Mouse (Mus musculus): ENCODE measurements around the gene Ccdc106.

Gene Ccdc106

DNA sequence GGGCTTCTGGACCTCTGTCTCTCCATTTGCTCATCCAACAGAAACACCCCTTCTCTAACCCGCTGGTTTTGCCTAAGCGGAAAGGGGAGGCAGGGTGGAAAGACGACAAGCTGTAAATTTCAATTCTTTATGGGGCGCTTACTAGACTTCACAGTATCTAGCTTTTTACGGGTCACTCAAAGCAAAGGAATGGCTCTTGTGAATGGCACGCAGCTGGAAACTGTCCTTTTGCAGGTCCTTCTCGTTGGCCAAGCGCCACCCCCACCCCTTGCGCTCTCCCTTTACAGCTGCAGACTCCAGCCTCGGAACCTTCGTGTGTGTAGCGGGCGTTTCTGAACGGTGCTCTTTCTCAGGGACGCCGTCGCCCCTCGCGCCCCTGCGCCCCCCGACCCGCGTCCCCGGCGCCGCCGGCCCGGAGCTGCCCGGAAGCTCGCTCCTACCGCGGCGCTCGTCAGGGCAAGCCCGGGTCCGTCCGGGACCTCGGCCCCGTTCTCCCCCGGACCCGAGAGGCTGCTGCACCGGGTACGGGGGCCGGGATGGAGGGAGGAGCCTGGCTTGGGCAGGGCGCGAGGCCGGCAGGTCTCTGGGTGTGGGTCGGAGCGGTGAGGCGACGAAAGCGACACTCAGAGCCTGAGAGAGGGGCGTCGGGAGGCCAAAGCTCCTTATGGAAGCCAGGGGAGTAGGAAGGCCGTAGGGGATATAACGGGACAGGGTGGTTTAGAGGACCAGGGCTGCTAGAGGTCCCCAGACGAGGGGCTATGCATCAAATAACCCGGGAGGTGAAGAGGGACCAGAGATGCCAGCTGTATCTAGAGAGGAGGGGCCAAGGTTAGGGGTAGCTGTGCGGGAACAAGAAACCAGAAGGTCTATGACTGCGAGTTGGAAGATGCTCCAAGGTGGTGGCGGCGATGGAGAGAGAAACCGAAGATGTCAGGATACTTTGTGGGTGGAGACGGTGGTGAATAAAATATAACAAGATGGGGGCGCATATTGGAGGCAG is 31.1 kb downstream of the Ccdc106 start, which contains the start of gene Zfp580:
Gene Zfp580, plus strand, starts transcription at position 346 of the 1,000 bp plus-strand sequence.
- WGBS: under 1% methylated on average over 65 of the region's 65 CpGs

DNA sequence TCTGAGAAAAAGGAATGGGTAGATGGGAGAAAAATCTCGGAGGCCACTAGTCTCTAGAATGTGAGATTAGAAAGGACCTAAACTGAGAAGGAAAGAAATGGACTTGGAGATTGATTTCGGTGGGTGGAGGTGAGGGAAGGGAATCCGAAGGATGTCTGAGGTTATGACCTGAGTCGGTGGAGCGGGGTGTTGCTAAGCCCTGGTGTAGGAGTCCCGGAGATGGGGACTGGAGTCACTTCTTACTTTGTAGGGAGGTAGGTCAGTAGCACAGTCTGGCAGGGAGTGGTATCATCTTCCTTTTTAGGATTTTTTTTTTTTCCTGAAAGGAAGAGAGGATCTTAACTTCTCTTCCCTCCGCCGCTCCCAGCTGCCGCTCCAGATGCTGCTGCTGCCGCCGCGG is 32.1 kb downstream of the Ccdc106 start:
- WGBS: 2% methylated on average over 12 of the region's 12 CpGs

DNA sequence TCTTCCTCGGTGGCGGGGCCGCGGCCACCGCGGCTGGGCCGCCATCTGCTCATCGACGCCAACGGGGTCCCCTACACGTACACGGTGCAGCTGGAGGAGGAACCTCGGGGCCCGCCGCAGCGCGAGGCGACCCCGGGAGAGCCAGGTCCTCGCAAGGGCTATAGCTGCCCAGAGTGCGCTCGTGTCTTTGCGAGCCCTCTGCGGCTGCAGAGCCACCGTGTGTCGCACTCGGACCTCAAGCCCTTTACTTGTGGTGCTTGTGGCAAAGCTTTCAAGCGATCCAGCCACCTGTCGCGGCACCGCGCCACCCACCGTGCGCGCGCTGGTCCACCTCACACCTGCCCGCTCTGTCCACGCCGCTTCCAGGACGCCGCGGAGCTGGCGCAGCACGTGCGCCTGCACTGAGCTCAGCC is 32.6 kb downstream of the Ccdc106 start:
- WGBS: 10% methylated on average over 45 of the region's 45 CpGs

DNA sequence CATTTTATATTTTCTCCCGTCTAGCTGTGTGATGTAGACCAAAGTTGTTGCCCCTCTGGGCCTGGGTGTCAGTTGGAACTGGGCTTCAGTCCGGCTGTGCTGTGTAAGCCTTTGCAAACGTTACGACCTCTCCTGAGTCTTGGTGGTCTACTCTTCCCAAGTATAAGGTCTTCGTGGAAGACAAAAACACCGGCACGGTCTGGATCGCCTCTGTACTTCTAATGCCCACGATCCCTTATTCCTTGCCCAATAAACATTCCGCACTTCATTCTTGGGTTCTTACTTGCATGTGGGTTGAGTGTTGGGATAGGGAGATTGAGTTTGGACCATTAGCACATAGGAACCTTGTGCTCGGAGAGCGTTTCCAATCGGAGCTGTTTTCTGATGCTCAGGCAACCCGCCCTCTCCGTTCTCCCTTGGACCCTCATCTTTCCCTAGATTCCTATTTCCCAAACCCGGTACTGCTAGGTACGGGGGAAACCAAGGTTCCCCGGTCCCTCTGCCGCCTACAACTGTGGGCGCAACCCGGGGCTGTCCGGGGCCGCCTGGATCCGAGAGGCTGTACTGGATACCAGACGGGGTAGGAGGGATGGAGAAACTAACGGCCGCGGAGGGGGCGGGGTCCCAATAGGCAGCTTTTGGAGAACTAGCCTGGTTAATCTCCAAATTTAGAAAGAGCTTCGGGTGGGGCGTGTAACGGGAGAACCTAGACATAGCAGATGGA is 33.3 kb downstream of the Ccdc106 start:
- 12% methylated on average over 32 of the region's 32 CpGs for WGBS

DNA sequence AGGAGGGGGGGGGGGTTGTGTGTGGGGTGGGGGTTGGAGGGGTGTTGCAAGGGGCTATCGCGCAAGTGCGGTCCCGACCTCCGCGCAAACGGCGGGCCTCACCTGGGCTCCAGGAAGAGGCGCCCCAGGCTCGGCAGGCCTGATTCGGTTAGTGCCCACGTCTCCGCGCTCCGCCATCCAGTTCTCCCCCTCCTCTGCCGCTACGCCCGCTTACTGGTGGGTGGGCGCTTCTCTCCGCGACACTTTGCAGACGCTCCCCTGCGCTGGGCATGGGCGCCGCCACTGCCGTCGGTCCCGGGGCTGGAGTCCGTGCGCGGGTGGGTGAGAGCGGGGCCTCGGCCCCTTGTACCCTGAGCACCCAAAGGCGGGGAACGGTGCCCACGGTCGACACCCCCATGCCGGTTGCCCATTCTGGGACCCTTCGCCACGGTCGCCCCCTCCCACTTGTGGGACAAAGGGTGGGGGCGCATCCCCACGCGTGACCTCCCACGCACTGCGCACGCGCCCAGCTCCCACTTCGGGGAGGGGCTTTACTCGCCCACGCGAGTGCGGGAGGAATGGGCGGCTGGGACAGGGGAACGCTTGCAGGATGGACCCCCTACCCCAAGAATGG is 36.4 kb downstream of the Ccdc106 start:
- WGBS: 3% methylated on average over 55 of the region's 55 CpGs

DNA sequence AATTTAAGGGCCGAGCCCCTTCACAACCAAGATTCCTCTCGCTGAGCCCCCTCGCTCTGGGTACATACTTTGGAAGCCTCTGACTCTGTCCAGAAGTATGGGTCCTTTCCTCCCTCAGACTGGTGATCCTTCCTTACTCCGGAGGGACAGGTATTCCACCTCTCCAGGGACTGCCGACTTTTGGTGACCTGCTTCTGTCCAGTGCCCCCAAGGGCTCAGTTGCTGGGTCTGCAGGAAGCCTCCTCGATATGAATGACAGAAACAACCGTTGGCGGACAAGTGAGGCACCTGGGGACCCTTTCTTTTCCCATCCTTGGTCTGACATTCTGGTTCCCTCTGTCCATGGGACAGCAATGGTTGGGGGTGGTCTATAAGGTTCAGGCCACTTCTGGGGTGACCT is 37.0 kb downstream of the Ccdc106 start:
- WGBS: 27% methylated on average over 8 of the region's 8 CpGs

DNA sequence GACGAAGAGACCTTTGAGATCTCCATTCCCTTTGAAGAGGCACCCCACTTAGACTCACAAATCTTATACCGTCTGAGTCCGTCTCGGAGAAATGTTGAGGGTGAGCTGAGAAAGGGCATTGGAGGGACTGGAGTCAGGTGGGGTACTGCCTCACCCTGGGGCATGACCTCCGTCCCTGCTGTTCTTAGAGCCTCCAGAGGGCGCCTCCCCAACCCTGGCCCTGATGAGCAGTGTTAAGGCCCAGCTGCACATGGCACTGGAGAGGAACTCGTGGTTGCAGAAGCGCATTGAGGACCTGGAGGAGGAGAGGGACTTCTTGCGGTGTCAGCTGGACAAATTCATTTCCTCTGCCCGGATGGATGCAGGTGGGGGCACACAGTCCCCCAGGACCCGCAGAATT is 37.5 kb downstream of the Ccdc106 start:
- WGBS: 40% methylated on average over 11 of the region's 11 CpGs

DNA sequence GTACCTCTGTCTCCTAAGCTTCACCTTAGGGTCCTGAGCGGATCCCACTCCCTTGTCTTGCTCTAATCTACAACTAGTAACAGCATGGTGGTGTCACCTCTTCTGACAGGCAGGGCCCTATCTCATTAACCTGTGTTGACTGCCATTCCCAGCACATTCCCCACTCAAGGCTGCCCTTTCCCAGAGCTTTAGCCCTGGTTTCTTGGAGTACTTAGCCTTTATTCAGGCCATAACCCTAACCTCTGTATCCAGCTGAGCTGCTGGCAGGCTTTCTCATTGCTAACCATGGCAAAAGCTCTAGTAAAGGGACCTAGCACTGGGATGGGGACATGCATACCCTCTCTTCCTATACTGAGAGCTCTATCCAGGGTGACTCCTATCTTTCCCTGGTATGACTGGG is 38.3 kb downstream of the Ccdc106 start:
- 94% methylated on average over 1 of the region's 1 CpGs for WGBS

DNA sequence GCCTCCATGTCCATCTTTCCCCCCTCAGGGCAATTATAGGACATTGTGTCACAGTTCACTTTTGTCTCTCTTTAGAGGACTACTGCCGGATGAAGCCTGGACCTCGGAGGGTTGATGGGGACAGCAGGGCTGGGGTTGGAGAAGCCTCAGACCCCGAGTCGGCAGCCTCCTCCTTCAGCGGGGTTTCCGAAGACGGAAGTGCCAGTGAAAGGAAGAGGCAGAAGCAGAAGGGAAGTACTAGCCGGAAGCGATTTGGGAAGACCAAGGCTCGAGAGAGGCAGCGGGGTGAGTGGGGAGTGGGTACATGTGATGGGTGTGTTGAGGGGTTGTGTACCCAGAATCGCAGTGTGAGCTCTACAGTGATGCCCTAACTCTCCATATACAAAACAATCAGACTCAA is 39.1 kb downstream of the Ccdc106 start:
- WGBS: 86% methylated on average over 12 of the region's 12 CpGs

DNA sequence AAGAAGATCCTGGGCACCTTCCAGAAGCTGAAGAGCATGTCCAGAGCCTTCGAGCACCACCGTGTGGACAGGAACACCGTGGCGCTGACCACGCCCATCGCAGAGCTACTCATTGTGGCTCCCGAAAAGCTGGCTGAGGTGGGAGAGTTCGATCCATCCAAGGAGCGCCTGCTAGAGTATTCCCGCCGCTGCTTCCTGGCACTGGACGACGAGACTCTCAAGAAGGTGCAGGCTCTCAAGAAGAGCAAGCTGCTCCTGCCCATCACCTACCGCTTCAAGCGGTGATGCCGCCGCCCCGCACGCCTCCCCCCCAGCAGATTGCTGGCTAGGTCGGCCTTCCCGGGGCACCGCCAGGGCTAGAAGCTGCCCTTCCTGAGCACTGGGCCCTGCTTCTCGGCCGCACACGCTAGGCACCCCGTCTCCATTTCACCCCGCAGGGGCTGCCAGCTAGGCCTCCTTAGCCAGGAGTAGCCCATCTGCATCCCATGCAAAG is 39.9 kb downstream of the Ccdc106 start:
- 1% methylated on average over 27 of the region's 27 CpGs for WGBS

DNA sequence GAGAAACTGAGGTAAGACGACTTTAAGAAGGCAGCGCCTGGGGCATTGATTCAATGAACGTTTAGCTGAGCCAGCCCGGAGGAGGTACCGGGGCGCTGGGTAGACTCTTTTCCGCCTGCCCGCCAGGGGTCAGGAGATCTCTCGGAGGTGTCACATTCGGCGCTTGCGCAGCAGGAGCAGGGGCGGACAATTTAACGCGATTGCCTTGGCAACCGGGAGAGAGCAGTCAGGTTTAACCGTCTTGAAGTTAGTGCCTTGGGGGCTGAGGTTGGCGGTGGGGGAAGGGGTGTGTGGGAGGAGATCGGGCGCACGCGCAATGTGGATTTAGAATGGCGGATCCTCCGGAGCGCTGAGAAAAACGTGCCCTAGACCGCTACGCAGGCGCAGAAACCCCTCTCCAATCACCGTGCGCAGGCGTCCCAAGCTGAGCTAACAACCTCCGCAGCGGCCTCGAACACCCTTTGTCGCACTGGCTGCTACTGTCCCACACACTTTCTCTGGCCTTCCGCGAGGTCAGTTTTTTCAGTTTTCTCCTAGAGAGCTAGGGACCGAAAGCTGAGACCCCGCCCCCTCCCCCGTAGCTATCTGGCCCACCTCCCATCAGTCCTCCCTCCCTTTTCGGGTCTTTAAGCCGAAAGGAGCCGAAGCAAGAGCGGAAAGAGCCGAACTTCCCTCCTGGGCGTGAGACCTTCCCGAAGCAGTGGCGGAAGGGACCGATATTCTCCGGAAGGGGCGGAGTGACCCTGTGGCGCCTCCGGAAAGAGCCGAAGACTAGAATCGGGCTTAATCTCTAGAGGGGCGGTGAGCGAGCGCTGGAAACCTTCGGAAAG is 40.8 kb downstream of the Ccdc106 start:
- whole genome bisulfite sequencing: under 1% methylated on average over 60 of the region's 60 CpGs

DNA sequence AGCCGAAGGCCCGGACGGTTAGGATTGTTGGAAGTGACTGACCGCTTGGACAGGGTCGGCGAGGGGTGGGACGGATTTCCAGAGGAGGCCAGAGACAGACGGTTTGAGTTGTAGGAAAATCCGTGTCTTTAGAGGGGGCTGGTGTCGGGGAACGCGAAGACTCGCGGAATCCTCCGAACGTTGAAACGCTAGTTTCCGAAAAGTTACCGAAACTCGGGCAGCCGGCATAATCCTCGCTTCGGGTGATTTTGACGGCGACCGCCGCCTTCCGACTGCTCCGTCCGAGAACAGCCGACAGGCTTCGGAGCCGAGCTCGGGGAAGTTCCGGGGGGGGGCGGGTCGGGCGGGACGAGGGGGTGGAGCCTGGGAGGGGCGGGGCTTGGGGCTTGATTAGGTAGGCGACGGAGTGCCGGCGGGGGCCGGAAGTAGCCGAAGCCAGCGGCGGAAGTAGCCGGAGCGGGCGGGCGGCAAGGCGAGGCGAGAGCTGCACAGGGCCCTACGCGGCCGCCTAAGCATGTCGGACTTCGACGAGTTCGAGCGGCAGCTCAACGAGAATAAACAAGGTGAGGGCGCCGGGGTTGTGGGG is 41.5 kb downstream of the Ccdc106 start, which contains the start of gene U2af2:
Gene U2af2, plus strand, starts transcription at position 370 of the 586 bp plus-strand sequence.
- under 1% methylated on average over 65 of the region's 65 CpGs for WGBS

DNA sequence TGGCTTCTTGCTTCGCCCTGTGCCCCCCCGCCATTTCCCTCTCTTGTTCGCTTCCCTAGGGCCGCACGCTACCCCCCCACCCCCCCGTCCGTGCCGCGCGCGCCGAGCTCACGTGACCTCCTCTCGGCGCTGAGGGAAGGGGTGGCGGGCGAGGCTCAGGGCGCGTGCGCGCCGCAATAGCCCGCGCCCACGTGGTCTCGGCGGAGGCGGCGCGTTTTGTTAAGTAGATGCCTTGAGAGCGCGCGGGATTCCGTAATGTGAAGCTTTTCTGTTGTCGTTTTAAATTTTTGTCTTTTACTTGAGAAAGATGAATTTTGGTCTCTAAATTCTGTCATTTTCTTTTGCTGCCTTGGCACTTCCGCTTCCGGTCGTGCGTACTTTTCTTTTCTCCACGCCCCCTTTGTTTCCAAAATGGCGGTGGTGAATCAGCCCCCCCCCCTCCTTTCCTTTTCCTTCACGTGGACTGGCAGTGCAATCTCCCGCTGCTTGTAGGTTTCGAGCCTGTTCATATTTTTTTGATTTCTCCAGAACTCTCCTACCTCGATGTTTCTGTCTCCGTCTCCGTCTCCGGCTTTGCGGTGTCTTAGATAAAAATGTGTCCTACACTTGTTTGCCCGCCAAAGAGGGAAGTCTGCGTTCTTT is 42.1 kb downstream of the Ccdc106 start:
- WGBS: under 1% methylated on average over 50 of the region's 51 CpGs

DNA sequence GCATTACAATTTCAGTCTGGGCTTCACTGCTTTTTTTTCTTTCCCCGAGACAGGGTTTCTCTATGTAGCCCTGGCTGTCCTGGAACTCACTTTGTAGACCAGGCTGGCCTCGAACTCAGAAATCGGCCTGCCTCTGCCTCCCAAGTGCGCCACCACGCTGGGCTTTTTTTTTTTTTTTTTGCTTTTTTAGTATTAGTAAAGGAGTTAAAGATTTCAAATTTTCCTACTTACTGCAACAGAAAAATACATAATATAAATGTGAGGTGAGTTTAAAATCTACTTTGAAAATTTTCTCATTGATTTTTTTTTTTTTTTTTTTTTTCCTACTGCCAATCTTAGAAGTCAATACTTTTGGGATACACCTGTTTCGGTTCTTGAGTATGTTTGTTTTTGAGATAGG is 44.5 kb downstream of the Ccdc106 start:
- 91% methylated on average over 6 of the region's 6 CpGs for WGBS

DNA sequence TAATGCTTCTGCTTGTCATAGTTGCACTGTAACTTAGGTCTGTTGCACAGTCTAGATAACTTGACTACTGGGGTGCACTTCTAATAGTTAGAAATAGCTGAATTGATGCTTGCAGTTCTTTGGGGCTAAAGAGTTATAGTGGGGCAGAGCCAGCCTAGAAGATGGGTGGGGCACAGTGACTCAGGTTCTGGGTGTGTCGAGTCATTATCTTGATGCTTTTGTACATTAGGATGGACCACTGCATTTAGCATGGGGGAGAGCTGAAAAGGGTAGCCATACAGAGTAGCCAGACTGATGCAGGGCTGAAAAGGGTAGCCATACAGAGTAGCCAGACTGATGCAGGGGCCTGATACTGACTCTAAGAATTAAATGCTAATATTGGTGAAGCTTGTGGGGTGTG is 53.2 kb downstream of the Ccdc106 start:
- WGBS: 68% methylated on average over 1 of the region's 1 CpGs

DNA sequence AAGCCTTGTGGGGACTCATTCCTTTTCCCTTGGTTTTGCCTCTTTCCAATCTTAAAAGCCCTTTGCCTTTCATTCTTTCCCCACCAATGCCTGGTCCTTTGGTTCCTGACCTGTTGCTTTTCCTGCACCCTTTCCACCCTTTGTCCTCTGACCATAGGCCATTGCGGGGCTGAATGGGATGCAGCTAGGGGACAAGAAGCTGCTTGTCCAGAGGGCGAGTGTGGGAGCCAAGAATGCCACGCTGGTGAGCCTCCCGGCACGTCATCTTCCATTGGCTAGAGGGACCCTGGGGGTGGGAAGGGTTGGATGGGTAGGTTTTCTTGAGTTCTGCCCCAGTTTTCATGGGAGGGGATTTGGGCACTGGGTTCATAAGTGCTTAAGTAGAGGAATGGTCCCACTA is 54.6 kb downstream of the Ccdc106 start:
- 83% methylated on average over 5 of the region's 5 CpGs for WGBS

DNA sequence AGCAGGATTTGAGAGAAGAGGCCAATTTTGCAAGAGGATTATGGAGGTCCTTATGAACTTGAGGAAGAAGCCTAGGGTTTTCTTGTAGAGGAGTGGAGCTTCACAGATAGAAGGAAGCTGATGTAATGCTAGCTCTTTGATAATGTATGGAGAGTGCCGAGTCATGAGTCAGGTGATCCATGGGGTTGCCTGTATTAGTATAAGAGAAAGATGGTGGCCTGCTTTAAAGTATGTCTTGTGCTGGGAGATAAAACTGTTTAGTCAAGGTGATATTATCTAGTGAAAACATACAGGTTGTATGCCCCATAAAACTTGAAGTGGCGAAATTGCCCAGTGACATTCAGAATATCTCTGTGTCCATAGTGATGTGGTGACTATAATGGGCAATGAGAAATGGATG is 56.6 kb downstream of the Ccdc106 start:
- 85% methylated on average over 2 of the region's 2 CpGs for WGBS

DNA sequence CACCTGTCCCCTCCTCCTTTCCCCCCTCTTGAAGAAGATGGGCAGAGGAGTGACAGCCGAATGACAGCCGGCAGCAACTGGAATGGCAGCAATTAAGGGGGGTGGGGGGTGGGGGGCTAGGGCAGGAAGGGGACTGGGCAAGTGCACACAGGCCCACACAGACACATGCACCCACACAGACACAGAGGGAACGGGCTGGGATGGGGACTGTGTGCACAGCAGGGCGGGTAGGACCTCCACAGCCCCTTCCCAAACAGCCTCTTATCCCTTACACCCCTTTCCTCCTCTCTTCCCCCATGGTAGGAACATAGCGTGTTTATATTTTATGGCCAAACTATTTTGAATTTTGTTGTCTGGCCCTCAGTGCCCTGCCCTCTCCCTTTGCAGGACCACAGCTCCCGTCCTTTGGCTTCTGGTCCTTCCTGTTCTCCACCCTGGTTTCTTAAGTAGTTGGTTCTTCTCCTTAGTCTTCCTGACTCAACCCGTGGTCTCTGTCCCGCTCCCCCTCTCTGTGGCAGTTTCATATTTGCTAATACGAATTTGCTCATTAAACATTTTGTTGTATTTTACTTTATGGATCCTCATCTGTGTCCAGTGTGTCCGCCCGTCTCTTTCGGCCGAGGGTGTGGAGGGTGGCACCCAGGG is 59.1 kb downstream of the Ccdc106 start:
- WGBS: 46% methylated on average over 10 of the region's 13 CpGs

DNA sequence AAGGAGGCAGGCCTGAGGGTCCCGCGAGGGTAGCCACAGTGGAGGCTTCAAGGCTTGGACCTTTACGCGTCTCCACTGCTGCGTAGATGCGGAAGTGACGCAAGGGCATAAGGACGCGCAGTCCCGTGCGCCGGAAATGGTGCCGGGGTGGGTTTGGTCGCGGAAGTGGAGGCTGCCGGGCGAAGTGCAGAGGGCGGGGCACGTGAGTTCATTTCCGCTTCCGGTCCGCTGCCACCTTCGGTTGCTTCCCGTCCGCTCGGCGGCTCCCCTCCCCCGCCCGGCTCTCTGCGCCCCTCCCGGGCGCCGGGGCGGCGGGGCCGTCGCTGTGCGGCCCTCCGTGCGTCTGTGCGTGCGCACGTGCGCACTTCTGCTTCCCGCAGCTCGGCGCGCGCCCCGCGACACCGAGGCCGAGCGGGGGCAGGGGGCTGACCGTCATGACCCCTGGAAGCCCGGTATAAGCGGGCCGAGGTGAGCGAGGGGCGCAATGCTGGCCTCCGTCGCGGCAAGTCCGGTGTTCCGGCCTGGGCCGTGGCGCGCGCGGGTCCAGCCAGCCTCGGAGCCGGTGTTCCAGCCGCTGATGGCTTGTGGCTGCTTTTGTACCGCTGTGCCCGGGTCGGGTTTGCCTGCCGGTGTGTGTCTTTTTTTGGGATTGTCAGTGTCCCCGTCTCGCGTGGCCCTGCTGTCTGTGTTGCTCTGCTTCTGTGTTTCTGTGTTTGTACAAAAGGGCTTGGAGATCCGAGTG is 59.8 kb downstream of the Ccdc106 start, which contains the start of gene Epn1:
Gene Epn1, plus strand, starts transcription at position 226 of the 742 bp plus-strand sequence.
- under 1% methylated on average over 80 of the region's 81 CpGs for WGBS
